Mouse (Mus musculus) forebrain, embryonic 12.5 days (tissue): ENCODE results near the gene Focad. TPM values are rescaled to one million over a fixed set of nuclear protein-coding genes. Genes with fewer than 3 reads are reported as not detected.

Experiments
- ATAC-seq: fragments of 200-750 bp; cut with Nextera tagmentation; 2 replicates; pipeline ENCODE4 v1.8.0; 2017; ENCODE audit warnings: moderate TSS enrichment; ENCODE audit not compliant: low FRiP score
- H3K27ac ChIP-seq: fragments of 300-500 bp; sonication (generic); 2 replicates; pipeline ENCODE4 v1.5.1; 2016; ENCODE audit warnings: mild to moderate bottlenecking
- H3K27me3 ChIP-seq: fragments of 300-500 bp; sonication (generic); 2 replicates; pipeline ENCODE4 v1.6.1; 2016; ENCODE audit warnings: mild to moderate bottlenecking
- H3K36me3 ChIP-seq: fragments of 300-500 bp; sonication (generic); replicated peaks from 2 replicates; pipeline ENCODE4 v1.6.1; 2016; ENCODE audit warnings: mild to moderate bottlenecking
- H3K4me1 ChIP-seq: fragments of 300-500 bp; sonication (generic); 2 replicates; pipeline ENCODE4 v1.6.1; 2016
- H3K4me2 ChIP-seq: fragments of 300-500 bp; sonication (generic); 2 replicates; pipeline ENCODE4 v1.6.1; 2016; ENCODE audit warnings: mild to moderate bottlenecking, moderate library complexity
- H3K4me3 ChIP-seq: fragments of 300-500 bp; sonication (generic); replicated peaks from 2 replicates; pipeline ENCODE4 v1.5.1; 2016; ENCODE audit warnings: mild to moderate bottlenecking
- H3K9ac ChIP-seq: fragments of 300-500 bp; sonication (generic); 2 replicates; pipeline ENCODE4 v1.6.1; 2016; ENCODE audit warnings: mild to moderate bottlenecking
- H3K9me3 ChIP-seq: fragments of 300-500 bp; sonication (generic); 2 replicates; pipeline ENCODE4 v1.6.1; 2016
- WGBS: fragments of 180-500 bp; shearing (Covaris S2); methylation state at CpG from one replicate; pipeline ENCODE4 v1.1.7; 2016; 5-methylcytosine and 5-hydroxymethylcytosine counted together
- polyA plus RNA-seq: library from polyadenylated mRNA; unstranded; fragments of >200 nt; fragmentation: Nextera tagmentation; extraction: Ambion mirVana; gene quantifications from 2 replicates; pipeline ENCODE4 v1.2.1, GENCODE M21; 2016

Gene Focad
- polyA plus RNA-seq, 1 experiment from 2014 or later: 16.7 TPM

GRCm38 (mm10) chr4:88295537-88295936 is 201.1 kb downstream of the Focad start:
- H3K36me3 ChIP-seq: no peaks in the 10 kb centered on the region
- H3K27ac ChIP-seq: no peak overlapping the region
- H3K4me1 ChIP-seq: peaks cover under 1% of the 10 kb centered on the region
- H3K9ac ChIP-seq: no peak overlapping the region
- H3K4me2 ChIP-seq: no peak overlapping the region
- no peak overlapping the region for H3K4me3 ChIP-seq
- no peaks in the 10 kb centered on the region for H3K27me3 ChIP-seq
- H3K9me3 ChIP-seq: no peaks in the 10 kb centered on the region
- WGBS: 73% methylated on average over 6 of the region's 6 CpGs
- ATAC-seq: no peak

- H3K9ac ChIP-seq: no peak overlapping the region
These were observed 205.1 kb downstream of the Focad start for GRCm38 (mm10) chr4:88299551-88299950.

DNA sequence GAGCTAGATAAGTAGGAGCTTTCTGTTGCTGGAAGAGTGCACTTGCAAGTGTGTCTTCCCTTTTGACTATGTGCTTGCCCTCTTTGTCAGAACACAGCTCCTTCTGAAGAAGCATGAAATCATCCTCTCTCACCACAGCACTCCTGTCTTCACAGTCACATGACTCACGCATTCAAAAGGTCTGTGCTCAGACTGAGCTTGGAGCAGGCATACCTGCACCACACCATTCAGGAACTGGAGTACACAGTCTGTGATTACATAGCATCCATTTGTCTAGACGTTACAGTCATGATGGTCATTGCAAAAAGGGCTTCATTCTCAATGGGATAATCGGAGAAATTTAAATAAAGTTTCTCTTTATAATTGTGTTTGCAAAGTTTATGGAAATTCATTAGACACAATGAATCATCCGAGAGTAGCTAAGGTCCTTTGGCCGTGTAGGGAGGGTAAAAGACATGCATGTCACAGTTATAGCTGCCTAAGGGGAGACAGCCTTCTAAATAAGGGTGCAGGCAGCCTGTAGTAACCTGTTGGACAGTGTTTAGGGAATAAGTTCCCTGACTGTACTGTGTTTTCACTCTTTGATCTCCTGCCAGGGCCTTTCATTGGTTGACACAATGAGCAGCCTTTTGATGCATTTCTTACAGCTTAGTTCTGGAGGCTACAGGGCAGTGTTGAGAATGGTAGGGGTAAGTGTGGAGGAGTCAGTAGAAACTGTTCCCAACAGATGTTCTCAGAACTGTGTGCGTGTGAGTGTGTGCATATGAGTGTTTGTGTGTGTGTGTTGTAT is 206.6 kb downstream of the Focad start:
- H3K9me3 ChIP-seq: no peaks in the 10 kb centered on the region
- peaks cover 9% of the 10 kb centered on the region for H3K4me1 ChIP-seq
- 71% methylated on average over 6 of the region's 6 CpGs for WGBS
- peak; percentile 30; the same call in 1 of the 2 replicates for ATAC-seq
- H3K27ac ChIP-seq: no peak overlapping the region
- no peak overlapping the region for H3K4me2 ChIP-seq
- H3K36me3 ChIP-seq: no peaks in the 10 kb centered on the region
- no peak overlapping the region for H3K4me3 ChIP-seq
- no peaks in the 10 kb centered on the region for H3K27me3 ChIP-seq
- no peak overlapping the region for H3K9ac ChIP-seq

More at GRCm38 (mm10) chr4:88299551-88299950, 205.1 kb downstream of the Focad start:
- no peak for ATAC-seq
- Histone ChIP-seq H3K4me3 (no peak overlapping the region), H3K27ac (0 out of 2 replicates have a peak overlapping the region, but pooled peaks have one; percentile 19), H3K4me2 (no peak overlapping the region), H3K9me3 (no peaks in the 10 kb centered on the region), H3K27me3 (no peaks in the 10 kb centered on the region), H3K36me3 (no peaks in the 10 kb centered on the region), H3K4me1 (peaks cover 9% of the 10 kb centered on the region)
- WGBS: 60% methylated on average over 3 of the region's 3 CpGs

- Histone ChIP-seq H3K4me1 (peaks cover 9% of the 10 kb centered on the region), H3K27ac (no peak overlapping the region), H3K9ac (no peak overlapping the region), H3K9me3 (no peaks in the 10 kb centered on the region), H3K36me3 (no peaks in the 10 kb centered on the region), H3K4me2 (no peak overlapping the region), H3K27me3 (no peaks in the 10 kb centered on the region), H3K4me3 (no peak overlapping the region)
- ATAC-seq: no peak
These were observed 207.9 kb downstream of the Focad start for GRCm38 (mm10) chr4:88302291-88302690.

DNA sequence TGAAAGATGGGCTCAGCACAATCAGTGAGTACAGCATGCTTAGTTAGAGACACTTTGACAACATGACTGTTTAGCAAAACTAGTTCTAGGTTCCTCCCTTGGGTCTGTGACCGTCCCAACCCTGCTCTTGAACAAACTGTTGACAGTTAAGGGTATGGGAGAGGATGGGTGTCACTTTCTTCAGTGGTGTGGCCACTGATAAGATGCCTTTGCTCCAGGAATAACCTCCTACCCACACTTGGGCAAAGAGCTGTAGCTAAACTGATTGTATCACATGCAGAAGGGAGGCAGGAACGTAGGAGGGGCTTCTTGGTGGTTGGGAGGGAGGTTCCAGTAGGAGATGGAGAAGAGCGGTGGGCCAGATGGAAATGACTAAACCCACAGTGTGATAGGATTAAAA is 213.3 kb downstream of the Focad start:
- Histone ChIP-seq H3K4me1 (no peaks in the 10 kb centered on the region), H3K9ac (no peak overlapping the region), H3K4me3 (no peak overlapping the region), H3K4me2 (no peak overlapping the region), H3K9me3 (no peaks in the 10 kb centered on the region), H3K27ac (no peak overlapping the region), H3K36me3 (no peaks in the 10 kb centered on the region), H3K27me3 (no peaks in the 10 kb centered on the region)
- ATAC-seq: no peak
- WGBS: 89% methylated on average over 3 of the region's 3 CpGs

- H3K27me3 ChIP-seq: no peaks in the 10 kb centered on the region
- H3K36me3 ChIP-seq: no peaks in the 10 kb centered on the region
- H3K4me3 ChIP-seq: no peak overlapping the region
- H3K9ac ChIP-seq: no peak overlapping the region
- no peak for ATAC-seq
- no peak overlapping the region for H3K27ac ChIP-seq
- WGBS: 92% methylated on average over 10 of the region's 10 CpGs
- no peaks in the 10 kb centered on the region for H3K9me3 ChIP-seq
- no peaks in the 10 kb centered on the region for H3K4me1 ChIP-seq
- no peak overlapping the region for H3K4me2 ChIP-seq
These were observed 214.1 kb downstream of the Focad start for GRCm38 (mm10) chr4:88308342-88309116.

- WGBS: 47% methylated on average over 2 of the region's 2 CpGs
- H3K9ac ChIP-seq: no peak overlapping the region
- H3K4me1 ChIP-seq: no peaks in the 10 kb centered on the region
- no peak overlapping the region for H3K4me2 ChIP-seq
- H3K36me3 ChIP-seq: no peaks in the 10 kb centered on the region
- H3K4me3 ChIP-seq: no peak overlapping the region
- H3K9me3 ChIP-seq: no peaks in the 10 kb centered on the region
- no peak overlapping the region for H3K27ac ChIP-seq
- ATAC-seq: no peak
- no peaks in the 10 kb centered on the region for H3K27me3 ChIP-seq
These were observed 215.2 kb downstream of the Focad start for GRCm38 (mm10) chr4:88309676-88310075.

DNA sequence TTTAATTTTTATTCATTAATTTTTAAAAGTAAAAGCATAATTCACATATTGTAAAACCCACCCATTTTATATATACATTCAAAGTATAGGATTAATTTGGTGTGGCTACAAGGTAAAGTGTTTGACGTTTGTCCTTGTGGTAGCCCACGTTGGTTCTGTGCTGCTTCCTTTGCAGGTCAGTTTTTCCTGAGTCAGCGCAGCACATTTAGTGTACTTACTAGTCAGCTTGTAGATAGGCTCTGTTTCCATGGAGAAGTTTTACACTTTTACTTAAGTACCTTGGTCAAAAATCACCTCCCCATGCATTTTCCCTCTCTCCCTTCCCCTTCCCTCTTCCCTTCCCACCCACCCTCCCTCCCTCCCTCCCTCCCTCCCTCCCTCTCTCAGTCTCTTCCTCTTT is 220.5 kb downstream of the Focad start:
- no peak for ATAC-seq
- Histone ChIP-seq H3K9me3 (no peaks in the 10 kb centered on the region), H3K36me3 (no peaks in the 10 kb centered on the region), H3K4me2 (no peak overlapping the region), H3K27ac (no peak overlapping the region), H3K9ac (no peak overlapping the region), H3K27me3 (no peaks in the 10 kb centered on the region), H3K4me3 (no peak overlapping the region), H3K4me1 (no peaks in the 10 kb centered on the region)
- WGBS: 88% methylated on average over 3 of the region's 3 CpGs

- Histone ChIP-seq H3K4me1 (no peaks in the 10 kb centered on the region), H3K4me3 (no peak overlapping the region), H3K9ac (no peak overlapping the region), H3K27me3 (no peaks in the 10 kb centered on the region), H3K9me3 (no peaks in the 10 kb centered on the region), H3K36me3 (no peaks in the 10 kb centered on the region), H3K4me2 (no peak overlapping the region), H3K27ac (no peak overlapping the region)
- peak; percentile 61; the same call in 1 of the 2 replicates for ATAC-seq
- 74% methylated on average over 1 of the region's 1 CpGs for WGBS
These were observed 225.6 kb downstream of the Focad start for GRCm38 (mm10) chr4:88320067-88320466.

DNA sequence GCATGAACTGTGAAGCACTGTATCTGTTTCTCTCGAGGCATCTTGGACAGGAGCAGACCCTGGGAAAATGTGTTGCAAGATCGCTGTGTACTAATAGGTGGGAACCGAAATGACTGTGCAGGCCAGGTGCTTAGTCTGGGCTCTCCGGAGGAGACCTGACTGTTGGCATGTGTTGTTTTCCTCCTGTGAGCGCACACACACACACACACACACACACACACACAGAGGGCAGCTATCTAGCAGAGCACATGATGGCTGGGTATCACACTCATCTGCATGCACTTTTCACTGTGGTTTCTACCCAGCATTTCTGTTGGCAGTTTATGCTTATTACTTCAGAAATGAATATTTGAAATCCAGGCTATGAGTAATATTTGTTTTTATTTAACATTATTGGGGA is 231.0 kb downstream of the Focad start:
- WGBS: 89% methylated on average over 5 of the region's 5 CpGs
- no peaks in the 10 kb centered on the region for H3K9me3 ChIP-seq
- no peak overlapping the region for H3K4me3 ChIP-seq
- H3K9ac ChIP-seq: no peak overlapping the region
- no peak overlapping the region for H3K4me2 ChIP-seq
- no peaks in the 10 kb centered on the region for H3K36me3 ChIP-seq
- no peaks in the 10 kb centered on the region for H3K4me1 ChIP-seq
- H3K27me3 ChIP-seq: no peaks in the 10 kb centered on the region
- no peak overlapping the region for H3K27ac ChIP-seq
- no peak for ATAC-seq

DNA sequence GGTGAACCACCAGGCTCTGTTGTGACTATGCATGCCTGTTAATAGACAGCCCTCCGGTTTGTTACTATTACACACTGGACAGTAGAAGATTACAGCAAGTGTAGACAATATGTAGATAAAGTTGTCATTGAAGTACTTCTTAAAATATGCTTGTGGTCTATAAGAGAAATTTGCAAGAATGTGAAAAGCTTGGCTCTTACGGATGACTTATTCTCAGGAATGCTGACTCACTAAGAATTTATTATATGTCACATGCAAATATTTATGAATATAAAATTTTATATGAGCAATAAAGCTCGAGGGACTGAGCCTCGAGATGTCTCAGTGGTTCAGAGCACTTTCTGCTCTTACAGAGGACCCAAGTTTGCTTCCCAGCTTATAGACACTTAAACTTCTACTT is 240.1 kb downstream of the Focad start:
- 89% methylated on average over 4 of the region's 4 CpGs for WGBS
- H3K9ac ChIP-seq: no peak overlapping the region
- H3K9me3 ChIP-seq: no peaks in the 10 kb centered on the region
- H3K27me3 ChIP-seq: no peaks in the 10 kb centered on the region
- H3K36me3 ChIP-seq: no peaks in the 10 kb centered on the region
- ATAC-seq: no peak
- no peak overlapping the region for H3K4me2 ChIP-seq
- H3K4me1 ChIP-seq: peaks cover 16% of the 10 kb centered on the region; the same call in 1 of the 2 replicates
- no peak overlapping the region for H3K4me3 ChIP-seq
- no peak overlapping the region for H3K27ac ChIP-seq

DNA sequence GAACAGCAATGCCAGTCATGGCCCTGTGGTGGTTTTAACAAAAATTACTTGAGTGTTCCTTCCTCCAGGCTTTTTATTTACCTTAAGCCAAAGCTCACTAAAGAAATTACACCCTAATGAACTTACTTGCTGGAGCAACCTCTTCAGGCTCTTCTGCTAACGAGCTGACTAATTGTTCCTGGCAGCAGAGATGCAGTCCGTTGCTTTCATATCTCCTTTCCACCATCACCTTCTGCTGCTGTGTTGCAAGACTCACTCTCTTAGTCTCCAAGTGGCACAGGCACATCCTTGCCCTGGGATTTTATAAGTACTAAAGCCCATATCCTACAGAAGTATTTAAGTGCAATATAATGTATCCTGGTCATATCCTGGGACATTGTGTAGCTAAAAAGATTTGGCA is 242.3 kb downstream of the Focad start:
- Histone ChIP-seq H3K27me3 (no peaks in the 10 kb centered on the region), H3K27ac (peak overlapping the region; percentile 36)
- peak; percentile 39; the same call in 1 of the 2 replicates for ATAC-seq

More for the DNA sequence above, 242.3 kb downstream of the Focad start:
- Histone ChIP-seq H3K4me3 (no peak overlapping the region), H3K4me2 (no peak overlapping the region), H3K36me3 (no peaks in the 10 kb centered on the region), H3K9me3 (no peaks in the 10 kb centered on the region), H3K9ac (no peak overlapping the region), H3K4me1 (peaks cover 16% of the 10 kb centered on the region; the same call in 1 of the 2 replicates)
- 27% methylated on average over 2 of the region's 2 CpGs for WGBS
